Mouse (Mus musculus) layer of hippocampus, postnatal 10 days (tissue): ENCODE data around the gene Krtap7-1. TPM values are rescaled to one million over a fixed set of nuclear protein-coding genes. Genes with fewer than 3 reads are reported as not detected.

Source experiments
- total RNA-seq, 2 experiments: library from RNA; stranded (reverse); gene quantifications; 2 replicates each; pipeline ENCODE4 v1.2.3; 2021

The Krtap7-1 gene
- total RNA-seq, 2 experiments from 2014 or later: not detected

Other genes with a start within 250 kb of the Krtap7-1 start
- gene Krtap21-1, start 104.5 kb downstream of the Krtap7-1 start, total RNA-seq: not detected
- gene Krtap6-2, start 88.2 kb downstream of the Krtap7-1 start, total RNA-seq: not detected
- gene Krtap8-1, start 20.4 kb downstream of the Krtap7-1 start, total RNA-seq: not detected
- not detected for gene Krtap11-1, start 62.9 kb upstream of the Krtap7-1 start, total RNA-seq